Mouse (Mus musculus) spleen, postnatal 4 days (tissue): ENCODE data around the gene Polr2f.

ENCODE experiments used
- DNase-seq, 2 experiments: peaks; one replicate each; pipeline ENCODE4 v3.0.0; 2022; ENCODE audit warnings: low spot score in 2 of 2

Gene Polr2f

GRCm38 (mm10) chr15:79122119-79122518 is 18.7 kb upstream of the Polr2f start:
- DNase-seq = no peak

- DNase-seq = no peak
Measured at GRCm38 (mm10) chr15:79122546-79122945, 18.3 kb upstream of the Polr2f start.

- no peak for DNase-seq
Measured at GRCm38 (mm10) chr15:79123751-79124150, 17.1 kb upstream of the Polr2f start.

- no peak for DNase-seq
Measured at GRCm38 (mm10) chr15:79124331-79124875, 16.4 kb upstream of the Polr2f start.

GRCm38 (mm10) chr15:79126217-79126932 is 14.4 kb upstream of the Polr2f start:
- DNase-seq = peak; percentile 41 to 75

- no peak for DNase-seq
Measured at GRCm38 (mm10) chr15:79127101-79127500, 13.7 kb upstream of the Polr2f start.

- no peak for DNase-seq
Measured at GRCm38 (mm10) chr15:79128208-79128607, 12.6 kb upstream of the Polr2f start.

GRCm38 (mm10) chr15:79129311-79129710 is 11.5 kb upstream of the Polr2f start:
- DNase-seq = no peak

GRCm38 (mm10) chr15:79130782-79131181 is 10.0 kb upstream of the Polr2f start:
- DNase-seq = no peak

GRCm38 (mm10) chr15:79131442-79131841 is 9.4 kb upstream of the Polr2f start:
- DNase-seq = no peak

GRCm38 (mm10) chr15:79133191-79133661 is 7.6 kb upstream of the Polr2f start:
- no peak for DNase-seq

GRCm38 (mm10) chr15:79134496-79135270 is 6.1 kb upstream of the Polr2f start:
- no peak for DNase-seq

- no peak for DNase-seq
Measured at GRCm38 (mm10) chr15:79135332-79135731, 5.5 kb upstream of the Polr2f start.

GRCm38 (mm10) chr15:79135783-79136575 is 4.8 kb upstream of the Polr2f start:
- DNase-seq = no peak

- no peak for DNase-seq
Measured at GRCm38 (mm10) chr15:79139640-79140039, 1.2 kb upstream of the Polr2f start.

- no peak for DNase-seq
Measured at GRCm38 (mm10) chr15:79141566-79141917, 733 bp downstream of the Polr2f start.

- no peak for DNase-seq
Measured at GRCm38 (mm10) chr15:79143316-79143715, 2.5 kb downstream of the Polr2f start.

GRCm38 (mm10) chr15:79144021-79144420 is 3.2 kb downstream of the Polr2f start:
- DNase-seq = no peak

- no peak for DNase-seq
Measured at GRCm38 (mm10) chr15:79145522-79145921, 4.7 kb downstream of the Polr2f start.

- DNase-seq = peak; percentile 74 to 93
Measured at GRCm38 (mm10) chr15:79148533-79148932, 7.7 kb downstream of the Polr2f start.

- no peak for DNase-seq
Measured at GRCm38 (mm10) chr15:79151881-79152280, 11.1 kb downstream of the Polr2f start.

GRCm38 (mm10) chr15:79152709-79153108 is 11.9 kb downstream of the Polr2f start:
- DNase-seq = no peak
